Mouse (Mus musculus) brain, embryonic 14.5 days (tissue): ENCODE results near the gene Tmem104.

Experiments used
- CTCF ChIP-seq: fragments of 200-500 bp; IDR thresholded peaks from 2 replicates; pipeline ENCODE4 v1.5.1; 2012; ENCODE audit warnings: inconsistent platforms, mild to moderate bottlenecking, moderate library complexity, borderline replicate concordance; ENCODE audit not compliant: insufficient read depth, insufficient read length; ENCODE audit errors: extremely low read depth
- POLR2A ChIP-seq: fragments of 200-500 bp; IDR thresholded peaks from 2 replicates; pipeline ENCODE4 v1.6.1; 2012; ENCODE audit warnings: mild to moderate bottlenecking, inconsistent platforms, borderline replicate concordance; ENCODE audit not compliant: poor library complexity, insufficient read depth, insufficient read length, severe bottlenecking; ENCODE audit errors: extremely low read depth

GRCm38 (mm10) chr11:115228430-115228829 lies 41.1 kb downstream of the Tmem104 start:
- TF ChIP-seq CTCF (no peak), POLR2A (no peak)
